Mouse (Mus musculus) erythroblast, embryonic 14.5 days (primary cell): ENCODE data around the gene Spryd7.

Experiments
- GATA1 ChIP-seq: IDR thresholded peaks from 2 replicates; pipeline ENCODE4 v1.6.1; 2012; ENCODE audit warnings: low read length, inconsistent platforms, mixed read lengths
- TAL1 ChIP-seq: IDR thresholded peaks from 3 replicates; pipeline ENCODE4 v1.6.1; 2012; ENCODE audit warnings: low read length, inconsistent platforms, mixed read lengths

- no peak for TF ChIP-seq TAL1
- no peak for TF ChIP-seq GATA1
Measured at GRCm38 (mm10) chr14:61597968-61598367, 41.3 kb upstream of the Spryd7 start, which contains the start of gene Trim13.
